Mouse (Mus musculus): ENCODE results near the gene Ddc.

- no peak for TF ChIP-seq EP300 (IDR thresholded peaks at IDR 0.05; ENCODE audit: low read depth)
- TF ChIP-seq CTCF (IDR thresholded peaks at IDR 0.05; ENCODE audit: low read depth): no peak
These were observed 127.3 kb downstream of the Ddc start for GRCm38 (mm10) chr11:11770691-11771090.
